Mouse (Mus musculus): ENCODE data around the gene Emg1. TPM values are rescaled to one million over a fixed set of nuclear protein-coding genes. Genes with fewer than 3 reads are reported as not detected.

The Emg1 gene
- polyA plus RNA-seq, 1 experiment from 2014 or later = 171 TPM

GRCm38 (mm10) chr6:124740211-124740887, 28.4 kb upstream of the Emg1 start:
- Histone ChIP-seq H3K36me3 (peaks cover 30% of the 10 kb centered on the region), H3K9me3 (replicated peaks) (no peaks in the 10 kb centered on the region)
- peak; percentile 9; the same call in 1 of the 2 replicates for ATAC-seq (ENCODE audit: insufficient number of reproducible peaks, low FRiP score, low TSS enrichment, low read depth)

DNA sequence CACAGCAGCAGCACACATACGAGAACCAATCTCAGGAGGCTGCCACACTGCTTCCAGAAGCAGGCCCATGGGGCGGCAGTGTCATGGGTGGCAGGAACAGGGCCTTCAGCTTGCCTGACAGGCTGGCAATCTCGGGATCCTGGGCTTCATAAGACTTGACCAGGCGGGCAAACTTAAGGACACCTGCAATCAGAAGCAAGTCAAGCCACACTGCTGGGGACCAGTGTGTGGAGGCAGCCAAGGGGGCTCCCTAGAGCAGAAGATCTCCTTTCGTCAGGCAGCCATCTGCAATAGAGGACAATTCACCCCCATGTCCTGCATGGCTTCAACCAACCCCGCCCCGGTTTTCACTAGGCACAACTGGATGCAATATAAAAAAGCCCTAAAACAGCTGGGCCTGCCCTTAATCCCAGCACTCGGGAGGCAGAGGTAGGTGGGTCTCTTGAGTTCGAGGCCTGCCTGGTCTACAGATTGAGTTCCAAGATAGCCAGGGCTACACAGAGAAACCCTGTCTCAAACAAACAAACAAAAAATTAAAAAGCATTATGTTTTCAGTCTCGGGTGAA, 27.3 kb upstream of the Emg1 start:
- Histone ChIP-seq H3K4me2 (replicated peaks) (peak overlapping the region; percentile 68), H3K36me3 (peaks cover 23% of the 10 kb centered on the region), H3K4me3 (replicated peaks) (0 out of 2 replicates have a peak overlapping the region, but pooled peaks have one; percentile 68), H3K4me1 (peaks cover 30% of the 10 kb centered on the region), H3K27ac (replicated peaks) (peak overlapping the region; percentile 99), H3K27me3 (no peaks in the 10 kb centered on the region), H3K9me3 (replicated peaks) (no peaks in the 10 kb centered on the region), H3K9ac (no peak overlapping the region)
- ATAC-seq (ENCODE audit: insufficient number of reproducible peaks, low FRiP score, low TSS enrichment, low read depth) = no peak
- 73% methylated on average over 10 of the region's 10 CpGs for WGBS

More at GRCm38 (mm10) chr6:124740211-124740887, 28.4 kb upstream of the Emg1 start:
- Histone ChIP-seq H3K27me3 (no peaks in the 10 kb centered on the region), H3K9ac (peak overlapping the region; percentile 83), H3K4me1 (peaks cover 40% of the 10 kb centered on the region), H3K4me3 (replicated peaks) (peak overlapping the region; percentile 68), H3K4me2 (replicated peaks) (peak overlapping the region; percentile 68), H3K27ac (replicated peaks) (peak overlapping the region; percentile 99)
- under 1% methylated on average over 29 of the region's 29 CpGs for WGBS

DNA sequence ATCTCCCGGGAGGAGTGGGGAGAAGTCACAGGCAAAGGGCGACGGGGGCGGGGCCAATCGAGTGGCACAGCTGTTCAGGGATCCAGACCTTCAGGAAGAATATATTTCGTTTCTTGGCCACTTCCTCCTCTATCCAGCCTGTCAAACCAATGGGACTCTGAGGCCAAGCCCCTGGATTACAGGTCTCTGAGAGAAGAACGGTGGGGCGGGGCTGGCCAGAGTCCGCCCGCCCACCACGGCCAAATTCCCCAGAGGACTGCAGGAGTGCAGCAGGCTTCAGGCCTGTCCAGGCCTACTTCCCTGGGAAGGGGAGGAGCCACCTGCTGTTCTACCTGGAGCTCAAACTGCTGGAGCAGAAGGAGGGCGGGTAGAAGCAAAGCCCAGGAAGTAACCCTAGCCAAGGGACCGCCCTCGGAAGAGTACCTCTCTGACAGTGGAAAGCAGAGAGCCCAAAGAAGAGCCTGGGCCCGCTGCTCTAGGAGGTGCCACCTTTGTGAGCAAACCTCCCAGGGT, 26.6 kb upstream of the Emg1 start, which contains the start of gene Ptpn6:
Gene Ptpn6 (minus strand): TSS at position 204 of the 513 bp plus-strand sequence.
- ATAC-seq (ENCODE audit: insufficient number of reproducible peaks, low FRiP score, low TSS enrichment, low read depth) = peak; percentile 48

GRCm38 (mm10) chr6:124737040-124737439, 25.1 kb upstream of the Emg1 start:
- Histone ChIP-seq H3K9me3 (replicated peaks) (no peaks in the 10 kb centered on the region), H3K9ac (no peak overlapping the region), H3K4me3 (replicated peaks) (no peak overlapping the region), H3K27me3 (no peaks in the 10 kb centered on the region), H3K27ac (replicated peaks) (no peak overlapping the region), H3K36me3 (peaks cover 5% of the 10 kb centered on the region; the same call in 1 of the 2 replicates), H3K4me1 (peaks cover 33% of the 10 kb centered on the region), H3K4me2 (replicated peaks) (no peak overlapping the region)
- ATAC-seq (ENCODE audit: insufficient number of reproducible peaks, low FRiP score, low TSS enrichment, low read depth) = no peak
- WGBS = 85% methylated on average over 11 of the region's 11 CpGs

More for the DNA sequence above, 26.6 kb upstream of the Emg1 start, which contains the start of gene Ptpn6:
- Histone ChIP-seq H3K9ac (no peak within 1 kb of the TSS), H3K27me3 (no peaks in the 10 kb centered on the region), H3K36me3 (peaks cover 15% of the 10 kb centered on the region), H3K4me1 (peaks cover 30% of the 10 kb centered on the region), H3K9me3 (replicated peaks) (no peaks in the 10 kb centered on the region), H3K27ac (replicated peaks) (peak within 1 kb of the TSS; percentile 99), H3K4me2 (replicated peaks) (peak within 1 kb of the TSS; percentile 68), H3K4me3 (replicated peaks) (peak within 1 kb of the TSS; percentile 68)
- WGBS = 29% methylated on average over 15 of the region's 15 CpGs

GRCm38 (mm10) chr6:124734417-124734816, 22.4 kb upstream of the Emg1 start:
- 86% methylated on average over 3 of the region's 3 CpGs for WGBS
- ATAC-seq (ENCODE audit: insufficient number of reproducible peaks, low FRiP score, low TSS enrichment, low read depth) = no peak
- peaks cover 19% of the 10 kb centered on the region for H3K4me1 ChIP-seq
- H3K9ac ChIP-seq = no peak overlapping the region
- no peaks in the 10 kb centered on the region for H3K27me3 ChIP-seq
- H3K4me2 ChIP-seq (replicated peaks) = no peak overlapping the region
- peaks cover 5% of the 10 kb centered on the region; the same call in 1 of the 2 replicates for H3K36me3 ChIP-seq
- H3K27ac ChIP-seq (replicated peaks) = no peak overlapping the region
- no peak overlapping the region for H3K4me3 ChIP-seq (replicated peaks)
- H3K9me3 ChIP-seq (replicated peaks) = no peaks in the 10 kb centered on the region

GRCm38 (mm10) chr6:124732476-124733370, 20.7 kb upstream of the Emg1 start:
- Histone ChIP-seq H3K4me3 (replicated peaks) (no peak overlapping the region), H3K36me3 (no peaks in the 10 kb centered on the region), H3K4me2 (replicated peaks) (no peak overlapping the region), H3K27me3 (no peaks in the 10 kb centered on the region), H3K9ac (no peak overlapping the region), H3K9me3 (replicated peaks) (no peaks in the 10 kb centered on the region), H3K4me1 (peaks cover 5% of the 10 kb centered on the region; the same call in 1 of the 2 replicates), H3K27ac (replicated peaks) (0 out of 2 replicates have a peak overlapping the region, but pooled peaks have one; percentile 1)
- no peak for ATAC-seq (ENCODE audit: insufficient number of reproducible peaks, low FRiP score, low TSS enrichment, low read depth)
- 45% methylated on average over 19 of the region's 19 CpGs for WGBS

- ATAC-seq (ENCODE audit: insufficient number of reproducible peaks, low FRiP score, low TSS enrichment, low read depth) = no peak
- H3K4me2 ChIP-seq (replicated peaks) = no peak overlapping the region
Measured at GRCm38 (mm10) chr6:124731038-124731437, 19.1 kb upstream of the Emg1 start.

GRCm38 (mm10) chr6:124729850-124730705, 18.1 kb upstream of the Emg1 start:
- no peak overlapping the region for H3K9ac ChIP-seq
- H3K9me3 ChIP-seq (replicated peaks) = no peaks in the 10 kb centered on the region
- no peak overlapping the region for H3K4me3 ChIP-seq (replicated peaks)
- 79% methylated on average over 8 of the region's 8 CpGs for WGBS
- no peak overlapping the region for H3K27ac ChIP-seq (replicated peaks)
- no peaks in the 10 kb centered on the region for H3K36me3 ChIP-seq
- H3K4me1 ChIP-seq = peaks cover 5% of the 10 kb centered on the region; the same call in 1 of the 2 replicates
- no peaks in the 10 kb centered on the region for H3K27me3 ChIP-seq
- no peak for ATAC-seq (ENCODE audit: insufficient number of reproducible peaks, low FRiP score, low TSS enrichment, low read depth)
- H3K4me2 ChIP-seq (replicated peaks) = no peak overlapping the region

More at GRCm38 (mm10) chr6:124731038-124731437, 19.1 kb upstream of the Emg1 start:
- H3K4me1 ChIP-seq = peaks cover 5% of the 10 kb centered on the region; the same call in 1 of the 2 replicates
- 86% methylated on average over 7 of the region's 7 CpGs for WGBS
- H3K9ac ChIP-seq = no peak overlapping the region
- H3K36me3 ChIP-seq = no peaks in the 10 kb centered on the region
- no peak overlapping the region for H3K27ac ChIP-seq (replicated peaks)
- H3K4me3 ChIP-seq (replicated peaks) = no peak overlapping the region
- H3K27me3 ChIP-seq = no peaks in the 10 kb centered on the region
- H3K9me3 ChIP-seq (replicated peaks) = no peaks in the 10 kb centered on the region

DNA sequence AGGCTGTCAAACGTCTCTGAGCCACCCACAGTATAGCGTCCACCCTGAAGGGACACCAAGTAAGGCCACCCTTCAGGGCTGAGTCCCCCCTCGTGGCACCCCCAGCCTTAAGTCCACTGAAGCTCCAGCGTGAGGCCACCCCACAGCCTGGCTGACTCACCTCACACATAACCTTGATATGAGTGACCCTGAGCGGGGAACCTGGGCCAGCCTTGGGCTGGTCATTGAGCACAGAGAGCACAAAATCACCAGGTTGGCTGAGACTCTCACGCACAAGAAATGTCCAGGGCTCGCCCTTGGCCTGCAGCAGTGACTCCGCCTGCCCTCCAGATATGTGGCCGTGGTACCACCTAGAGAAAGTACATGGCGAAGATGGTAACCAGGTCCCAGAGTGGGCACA, 16.6 kb upstream of the Emg1 start:
- peaks cover 5% of the 10 kb centered on the region; the same call in 1 of the 2 replicates for H3K4me1 ChIP-seq
- no peak overlapping the region for H3K4me2 ChIP-seq (replicated peaks)
- no peak overlapping the region for H3K27ac ChIP-seq (replicated peaks)
- 85% methylated on average over 10 of the region's 10 CpGs for WGBS
- H3K9me3 ChIP-seq (replicated peaks) = no peaks in the 10 kb centered on the region
- H3K36me3 ChIP-seq = no peaks in the 10 kb centered on the region
- no peak for ATAC-seq (ENCODE audit: insufficient number of reproducible peaks, low FRiP score, low TSS enrichment, low read depth)
- H3K4me3 ChIP-seq (replicated peaks) = no peak overlapping the region
- no peak overlapping the region for H3K9ac ChIP-seq
- H3K27me3 ChIP-seq = no peaks in the 10 kb centered on the region

DNA sequence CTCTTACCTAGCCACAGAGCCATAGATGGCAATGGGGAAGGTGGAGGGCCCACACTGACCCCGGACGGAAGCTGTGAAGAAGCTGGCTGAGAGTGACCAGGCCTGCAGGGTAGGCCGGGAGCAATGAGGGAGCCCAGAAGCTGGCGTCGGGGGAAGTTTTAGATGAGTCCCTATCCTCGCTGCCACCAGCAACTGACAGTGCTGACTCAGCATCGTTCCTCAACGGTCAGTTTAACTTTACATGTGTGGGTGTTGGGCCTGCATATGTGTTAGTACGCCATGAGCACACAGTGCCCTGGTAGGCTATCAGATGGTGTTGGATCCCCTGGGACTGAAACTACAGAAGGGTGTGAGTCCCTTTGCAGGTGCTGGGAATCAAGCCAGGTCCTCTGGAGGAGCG, 12.5 kb upstream of the Emg1 start:
- Histone ChIP-seq H3K4me3 (replicated peaks) (no peak overlapping the region), H3K27me3 (no peaks in the 10 kb centered on the region), H3K4me1 (no peaks in the 10 kb centered on the region), H3K36me3 (no peaks in the 10 kb centered on the region), H3K9ac (no peak overlapping the region), H3K9me3 (replicated peaks) (no peaks in the 10 kb centered on the region), H3K4me2 (replicated peaks) (no peak overlapping the region), H3K27ac (replicated peaks) (no peak overlapping the region)
- WGBS = 86% methylated on average over 10 of the region's 10 CpGs
- no peak for ATAC-seq (ENCODE audit: insufficient number of reproducible peaks, low FRiP score, low TSS enrichment, low read depth)
